In genomic region chr14:76409111-76409510, GRCm38 (mm10) we compare ENCODE assay signal across 19 mouse cellular contexts.
"Had no signal": no experiment of that assay in that cellular context is flagged by ENCODE, and none has a peak within 500 bp of the region (broad histone marks: within the 10 kb centered on the region; RNA-seq: fewer than 3 reads in every experiment).

No protein-coding gene starts in this region.

- DNase-seq: lung, embryonic 14.5 days; lung, postnatal 10 days; lung, postnatal 4 days; midbrain, embryonic 14.5 days; retina, postnatal 1 day; right cerebral cortex, adult 18-20 months; right cerebral cortex, postnatal 25 days; right cerebral cortex, postnatal 4 days; thymus, adult 2 months; thymus, postnatal 25 days; thymus, postnatal 4 days had no signal

- H3K36me3 ChIP-seq: midbrain, embryonic 10.5 days; midbrain, embryonic 12.5 days; neural tube, embryonic 13.5 days; neural tube, embryonic 15.5 days; stomach, embryonic 15.5 days had no signal

- ATAC-seq: midbrain, embryonic 16.5 days had no signal

- H3K4me3 ChIP-seq: midbrain, embryonic 10.5 days; midbrain, embryonic 12.5 days; myocyte; neural tube, embryonic 13.5 days; neural tube, embryonic 15.5 days; stomach, embryonic 15.5 days had no signal

- H3K9me3 ChIP-seq: midbrain, embryonic 10.5 days; midbrain, embryonic 12.5 days; neural tube, embryonic 13.5 days; neural tube, embryonic 15.5 days; stomach, embryonic 15.5 days had no signal

- H3K27ac ChIP-seq: midbrain, embryonic 10.5 days; midbrain, embryonic 12.5 days; neural tube, embryonic 13.5 days; neural tube, embryonic 15.5 days; stomach, embryonic 15.5 days; stomach, postnatal 0 days had no signal

- H3K9ac ChIP-seq: lung, embryonic 14.5 days; midbrain, embryonic 12.5 days; neural tube, embryonic 13.5 days; neural tube, embryonic 15.5 days; stomach, embryonic 15.5 days had no signal

- H3K27me3 ChIP-seq: midbrain, embryonic 12.5 days; neural tube, embryonic 13.5 days; neural tube, embryonic 15.5 days; stomach, embryonic 15.5 days had no signal

- H3K4me2 ChIP-seq: lung, embryonic 14.5 days; midbrain, embryonic 12.5 days; neural tube, embryonic 13.5 days; neural tube, embryonic 15.5 days; stomach, embryonic 15.5 days had no signal
